Mouse (Mus musculus) stomach, embryonic 14.5 days (tissue): Measurements from ENCODE around the gene Rilp. TPM values are rescaled to one million over a fixed set of nuclear protein-coding genes. Genes with fewer than 3 reads are reported as not detected.

Experiments used
- ATAC-seq: fragments of 200-750 bp; cut with Nextera tagmentation; 2 replicates; pipeline ENCODE4 v1.8.0; 2017; ENCODE audit warnings: low read depth, moderate TSS enrichment; ENCODE audit not compliant: insufficient number of reproducible peaks, insufficient read depth, low FRiP score
- H3K27ac ChIP-seq: fragments of 300-500 bp; sonication (generic); 2 replicates; pipeline ENCODE4 v1.5.1; 2014; ENCODE audit warnings: mild to moderate bottlenecking, low read length, moderate library complexity, mixed read lengths
- H3K27me3 ChIP-seq: fragments of 300-500 bp; sonication (generic); 2 replicates; pipeline ENCODE4 v1.6.1; 2014; ENCODE audit warnings: low read length, control low read depth, mixed read lengths; ENCODE audit not compliant: control insufficient read depth, insufficient read depth
- H3K36me3 ChIP-seq: fragments of 300-500 bp; sonication (generic); 2 replicates; pipeline ENCODE4 v1.6.1; 2014; ENCODE audit warnings: mild to moderate bottlenecking, control low read depth, low read length, moderate library complexity, mixed read lengths; ENCODE audit not compliant: control insufficient read depth, insufficient read depth
- H3K4me1 ChIP-seq: fragments of 300-500 bp; sonication (generic); 2 replicates; pipeline ENCODE4 v1.6.1; 2014; ENCODE audit warnings: low read length, control low read depth, mixed read lengths; ENCODE audit not compliant: control insufficient read depth, insufficient read depth
- H3K4me2 ChIP-seq: fragments of 300-500 bp; sonication (generic); replicated peaks from 2 replicates; pipeline ENCODE4 v1.6.1; 2014; ENCODE audit warnings: low read depth, low read length, control low read depth
- H3K4me3 ChIP-seq: fragments of 300-500 bp; sonication (generic); 2 replicates; pipeline ENCODE4 v1.5.1; 2014; ENCODE audit warnings: low read depth, low read length, control low read depth
- H3K9ac ChIP-seq: fragments of 300-500 bp; sonication (generic); replicated peaks from 2 replicates; pipeline ENCODE4 v1.6.1; 2014; ENCODE audit warnings: low read depth, mild to moderate bottlenecking, control low read depth, low read length, moderate library complexity, mixed read lengths
- H3K9me3 ChIP-seq: fragments of 300-500 bp; sonication (generic); 2 replicates; pipeline ENCODE4 v1.6.1; 2016; ENCODE audit warnings: low read depth, low read length, control low read depth; ENCODE audit not compliant: control insufficient read depth
- WGBS: fragments of 180-500 bp; shearing (Covaris S2); extraction: QIAGEN DNeasy Blood & Tissue Kit; methylation state at CpG from one replicate; pipeline ENCODE4 v1.1.7; 2014; 5-methylcytosine and 5-hydroxymethylcytosine counted together
- polyA plus RNA-seq: library from polyadenylated mRNA; unstranded; fragments of >200 nt; fragmentation: Nextera tagmentation; extraction: Ambion mirVana; gene quantifications from 2 replicates; pipeline ENCODE4 v1.2.1, GENCODE M21; 2014

The Rilp gene
- polyA plus RNA-seq, 1 experiment from 2014 or later = 0.32 TPM

- no peak overlapping the region for H3K27ac ChIP-seq
- no peak overlapping the region for H3K4me2 ChIP-seq
- ATAC-seq = no peak
- H3K4me1 ChIP-seq = peaks cover 37% of the 10 kb centered on the region
- peaks cover 4% of the 10 kb centered on the region; the same call in 1 of the 2 replicates for H3K36me3 ChIP-seq
- no peaks in the 10 kb centered on the region for H3K9me3 ChIP-seq
- H3K4me3 ChIP-seq = no peak overlapping the region
- no peak overlapping the region for H3K9ac ChIP-seq
- 87% methylated on average over 6 of the region's 6 CpGs for WGBS
- no peaks in the 10 kb centered on the region for H3K27me3 ChIP-seq
These were observed 45.5 kb upstream of the Rilp start for GRCm38 (mm10) chr11:75464417-75464816.

- H3K9ac ChIP-seq = no peak overlapping the region
- H3K4me3 ChIP-seq = no peak overlapping the region
- WGBS = 92% methylated on average over 6 of the region's 6 CpGs
- no peaks in the 10 kb centered on the region for H3K9me3 ChIP-seq
- H3K27ac ChIP-seq = no peak overlapping the region
- no peaks in the 10 kb centered on the region for H3K27me3 ChIP-seq
- peaks cover 33% of the 10 kb centered on the region for H3K4me1 ChIP-seq
- no peak for ATAC-seq
- H3K36me3 ChIP-seq = peaks cover 4% of the 10 kb centered on the region; the same call in 1 of the 2 replicates
- H3K4me2 ChIP-seq = no peak overlapping the region
These were observed 44.8 kb upstream of the Rilp start for GRCm38 (mm10) chr11:75465051-75465450.

- 98% methylated on average over 4 of the region's 4 CpGs for WGBS
- H3K27ac ChIP-seq = no peak overlapping the region
These were observed 43.0 kb upstream of the Rilp start for GRCm38 (mm10) chr11:75466731-75467505.

GRCm38 (mm10) chr11:75467512-75468215 lies 42.2 kb upstream of the Rilp start:
- H3K9me3 ChIP-seq = no peaks in the 10 kb centered on the region
- peak; percentile 80 for ATAC-seq
- 16% methylated on average over 19 of the region's 19 CpGs for WGBS
- H3K27me3 ChIP-seq = no peaks in the 10 kb centered on the region
- H3K4me1 ChIP-seq = peaks cover 22% of the 10 kb centered on the region
- H3K4me2 ChIP-seq = peak overlapping the region; percentile 78
- H3K27ac ChIP-seq = no peak overlapping the region
- H3K4me3 ChIP-seq = peak overlapping the region; percentile 46
- H3K36me3 ChIP-seq = peaks cover 4% of the 10 kb centered on the region; the same call in 1 of the 2 replicates
- H3K9ac ChIP-seq = peak overlapping the region; percentile 61

More at GRCm38 (mm10) chr11:75466731-75467505, 43.0 kb upstream of the Rilp start:
- Histone ChIP-seq H3K4me3 (no peak overlapping the region), H3K4me1 (peaks cover 29% of the 10 kb centered on the region), H3K27me3 (no peaks in the 10 kb centered on the region), H3K9ac (no peak overlapping the region), H3K9me3 (no peaks in the 10 kb centered on the region), H3K4me2 (no peak overlapping the region), H3K36me3 (peaks cover 4% of the 10 kb centered on the region; the same call in 1 of the 2 replicates)
- ATAC-seq = no peak

GRCm38 (mm10) chr11:75468410-75468809 lies 41.5 kb upstream of the Rilp start:
- H3K4me2 ChIP-seq = peak overlapping the region; percentile 78
- H3K27me3 ChIP-seq = no peaks in the 10 kb centered on the region
- peak overlapping the region; percentile 61 for H3K9ac ChIP-seq
- H3K27ac ChIP-seq = no peak overlapping the region
- H3K36me3 ChIP-seq = peaks cover 4% of the 10 kb centered on the region; the same call in 1 of the 2 replicates
- 64% methylated on average over 7 of the region's 7 CpGs for WGBS
- no peak for ATAC-seq
- H3K4me1 ChIP-seq = peaks cover 14% of the 10 kb centered on the region
- no peaks in the 10 kb centered on the region for H3K9me3 ChIP-seq
- H3K4me3 ChIP-seq = peak overlapping the region; percentile 46

GRCm38 (mm10) chr11:75469261-75469660 lies 40.6 kb upstream of the Rilp start:
- H3K4me3 ChIP-seq = no peak overlapping the region
- H3K9ac ChIP-seq = no peak overlapping the region
- peaks cover 4% of the 10 kb centered on the region; the same call in 1 of the 2 replicates for H3K36me3 ChIP-seq
- no peak for ATAC-seq
- no peak overlapping the region for H3K4me2 ChIP-seq
- no peak overlapping the region for H3K27ac ChIP-seq
- WGBS = 95% methylated on average over 4 of the region's 4 CpGs
- no peaks in the 10 kb centered on the region for H3K9me3 ChIP-seq
- H3K27me3 ChIP-seq = no peaks in the 10 kb centered on the region
- peaks cover 10% of the 10 kb centered on the region; the same call in 1 of the 2 replicates for H3K4me1 ChIP-seq

- 74% methylated on average over 3 of the region's 3 CpGs for WGBS
- H3K9me3 ChIP-seq = no peaks in the 10 kb centered on the region
- no peaks in the 10 kb centered on the region for H3K27me3 ChIP-seq
- no peak overlapping the region for H3K27ac ChIP-seq
- H3K4me3 ChIP-seq = no peak overlapping the region
- H3K4me2 ChIP-seq = no peak overlapping the region
- no peak for ATAC-seq
- no peak overlapping the region for H3K9ac ChIP-seq
- H3K4me1 ChIP-seq = peaks cover 10% of the 10 kb centered on the region; the same call in 1 of the 2 replicates
- no peaks in the 10 kb centered on the region for H3K36me3 ChIP-seq
These were observed 39.2 kb upstream of the Rilp start for GRCm38 (mm10) chr11:75470675-75471074.

GRCm38 (mm10) chr11:75472469-75473081 lies 37.3 kb upstream of the Rilp start:
- Histone ChIP-seq H3K4me3 (no peak overlapping the region), H3K27me3 (no peaks in the 10 kb centered on the region), H3K36me3 (no peaks in the 10 kb centered on the region), H3K27ac (no peak overlapping the region), H3K4me1 (peaks cover 7% of the 10 kb centered on the region; the same call in 1 of the 2 replicates), H3K9ac (no peak overlapping the region), H3K9me3 (no peaks in the 10 kb centered on the region), H3K4me2 (no peak overlapping the region)
- 75% methylated on average over 11 of the region's 11 CpGs for WGBS
- ATAC-seq = no peak
